Mouse (Mus musculus) heart, adult 2 months (tissue): ENCODE measurements around the gene Tnk2.

Experiments
- CTCF ChIP-seq: fragments of 200-600 bp; IDR thresholded peaks from 2 replicates; pipeline ENCODE4 v1.8.1; 2022; ENCODE audit warnings: antibody characterized with exemption, mild to moderate bottlenecking, moderate library complexity
- EP300 ChIP-seq: fragments of 200-500 bp; IDR thresholded peaks from 2 replicates; pipeline ENCODE4 v1.6.1; 2011; ENCODE audit warnings: low read depth, low read length, control low read depth; ENCODE audit not compliant: insufficient read depth
- POLR2A ChIP-seq: fragments of 200-500 bp; IDR thresholded peaks from 2 replicates; pipeline ENCODE4 v1.6.1; 2011; ENCODE audit warnings: mild to moderate bottlenecking, low read depth, low read length, control low read depth; ENCODE audit not compliant: insufficient read depth

DNA sequence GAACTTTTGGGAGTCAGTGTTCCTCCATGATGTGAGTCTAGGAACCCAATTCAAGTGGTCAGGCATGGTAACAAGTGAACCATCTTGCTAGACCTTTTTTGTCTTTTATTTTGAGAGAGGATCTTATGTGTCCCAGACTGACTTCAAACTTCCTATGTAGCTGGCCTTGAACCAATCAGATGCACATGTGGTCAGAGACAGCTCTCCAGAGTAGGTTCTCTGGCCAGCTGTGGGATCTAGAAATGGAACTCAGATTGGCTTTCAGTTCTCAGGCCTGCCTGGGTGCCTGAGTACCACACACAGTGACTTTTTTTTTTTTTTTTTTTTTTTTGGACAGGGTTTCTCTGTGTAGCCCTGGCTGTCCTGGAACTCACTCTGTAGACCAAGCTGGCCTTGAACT, 4.0 kb downstream of the Tnk2 start:
- no peak for TF ChIP-seq POLR2A
- TF ChIP-seq EP300 = no peak
- no peak for TF ChIP-seq CTCF
